16 mouse cellular contexts compared by ENCODE assay signal in the genomic region with DNA sequence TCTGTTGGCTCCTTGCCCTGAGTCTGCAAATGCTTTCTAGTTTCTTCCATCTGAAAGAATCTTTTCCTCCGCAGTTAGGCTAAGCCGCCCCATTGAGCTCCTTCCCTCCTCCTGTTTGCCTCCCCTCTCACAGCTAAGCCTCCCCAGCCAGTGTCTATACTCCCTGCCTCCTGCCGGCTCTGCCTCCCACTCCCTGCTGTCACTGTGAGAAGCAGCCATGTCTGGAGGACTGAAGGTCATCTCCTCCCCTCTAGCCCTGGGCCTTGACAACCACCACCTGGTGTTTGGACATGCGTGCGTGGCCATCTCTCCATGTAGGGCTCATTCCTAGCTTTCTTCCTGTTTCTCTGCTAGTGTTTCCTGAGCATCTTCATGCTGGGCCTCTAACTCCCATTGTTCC. TPM values are rescaled to one million over a fixed set of nuclear protein-coding genes. Genes with fewer than 3 reads are reported as not detected.
DNase-seq lines count a peak whose midpoint lies in the region; ATAC-seq and TF ChIP-seq lines count a peak whose summit lies in the region.
"Had no signal": no experiment of that assay in that cellular context is flagged by ENCODE, and none has a peak within 500 bp of the region (broad histone marks: within the 10 kb centered on the region; RNA-seq: fewer than 3 reads in every experiment).

No protein-coding gene starts in this region.

- H3K36me3 ChIP-seq in kidney, embryonic 14.5 days (ENCODE audit: control insufficient read depth, insufficient read depth, low read length) = no peaks in the 10 kb centered on the region
- H3K36me3 ChIP-seq in intestine, embryonic 16.5 days (ENCODE audit: control insufficient read depth, insufficient read depth, low read length) = no peaks in the 10 kb centered on the region
- H3K36me3 ChIP-seq: forebrain, embryonic 12.5 days; liver, embryonic 15.5 days; neural tube, embryonic 15.5 days had no signal

- no peaks in the 10 kb centered on the region for H3K27me3 ChIP-seq in kidney, embryonic 14.5 days (ENCODE audit: control insufficient read depth, insufficient read depth, low read length)
- peaks cover 7% of the 10 kb centered on the region; the same call in 1 of the 2 replicates for H3K27me3 ChIP-seq in intestine, embryonic 16.5 days (replicated peaks; ENCODE audit: control insufficient read depth, insufficient read depth, low read length)

- TF ChIP-seq POLR2A in brain, embryonic 14.5 days (IDR thresholded peaks at IDR 0.05; ENCODE audit: borderline replicate concordance, extremely low read depth, insufficient read depth, insufficient read length, poor library complexity, severe bottlenecking) = no peak

- no peak for DNase-seq in kidney, adult 9 months
- peak; percentile 22 for DNase-seq in brain, embryonic 14.5 days (ENCODE audit: low read depth)
- peak; percentile 18 for DNase-seq in lung, postnatal 25 days (ENCODE audit: low spot score)
- no peak for DNase-seq in testis, postnatal 14 days (ENCODE audit: low spot score)
- no peak for DNase-seq in adrenal gland, postnatal 4 days (ENCODE audit: low spot score in 2 of 2)
- DNase-seq: cerebellum, postnatal 25 days; gastrocnemius, postnatal 10 days; heart, postnatal 4 days; midbrain, embryonic 14.5 days had no signal

- no peak overlapping the region for H3K4me2 ChIP-seq in kidney, embryonic 14.5 days (replicated peaks; ENCODE audit: low read depth, low read length)
- no peak overlapping the region for H3K4me2 ChIP-seq in intestine, embryonic 16.5 days (ENCODE audit: low read depth, low read length)
- H3K4me2 ChIP-seq: forebrain, embryonic 12.5 days; liver, embryonic 15.5 days; neural tube, embryonic 15.5 days had no signal

- WGBS in kidney, embryonic 14.5 days = 40% methylated on average over 5 of the region's 5 CpGs
- 35% methylated on average over 5 of the region's 5 CpGs for WGBS in intestine, embryonic 16.5 days

- H3K27ac ChIP-seq in kidney, embryonic 14.5 days (ENCODE audit: low read depth, low read length) = peak overlapping the region; percentile 73; the same call in 1 of the 2 replicates
- peak overlapping the region; percentile 18; the same call in 1 of the 2 replicates for H3K27ac ChIP-seq in intestine, embryonic 16.5 days (ENCODE audit: low read length)
- H3K27ac ChIP-seq: forebrain, embryonic 12.5 days; liver, embryonic 15.5 days; neural tube, embryonic 15.5 days had no signal

- no peak overlapping the region for H3K9ac ChIP-seq in kidney, embryonic 14.5 days (ENCODE audit: low read depth, low read length)
- H3K9ac ChIP-seq in intestine, embryonic 16.5 days (ENCODE audit: low read depth, low read length) = no peak overlapping the region
- H3K9ac ChIP-seq: forebrain, embryonic 12.5 days; liver, embryonic 15.5 days; neural tube, embryonic 15.5 days had no signal

- ATAC-seq in kidney, embryonic 14.5 days (ENCODE audit: low FRiP score, low TSS enrichment) = peak; percentile 95
- ATAC-seq in intestine, embryonic 16.5 days = peak; percentile 56; the same call in 1 of the 2 replicates
- ATAC-seq: Patski had no signal

- peaks cover 6% of the 10 kb centered on the region; the same call in 1 of the 2 replicates for H3K4me1 ChIP-seq in kidney, embryonic 14.5 days (ENCODE audit: control insufficient read depth, insufficient read depth, low read length)
- H3K4me1 ChIP-seq in intestine, embryonic 16.5 days (ENCODE audit: control insufficient read depth, insufficient read depth, low read length) = peaks cover 6% of the 10 kb centered on the region
- H3K4me1 ChIP-seq: forebrain, embryonic 12.5 days; liver, embryonic 15.5 days; neural tube, embryonic 15.5 days had no signal

- no peak overlapping the region for H3K4me3 ChIP-seq in kidney, embryonic 14.5 days (ENCODE audit: low read length)
- H3K4me3 ChIP-seq in intestine, embryonic 16.5 days (ENCODE audit: low read length) = no peak overlapping the region
- H3K4me3 ChIP-seq: forebrain, embryonic 12.5 days; liver, embryonic 15.5 days; myocyte; neural tube, embryonic 15.5 days had no signal

- TF ChIP-seq CTCF in brain, embryonic 14.5 days (IDR thresholded peaks at IDR 0.05; ENCODE audit: borderline replicate concordance, extremely low read depth, insufficient read depth, insufficient read length) = no peak

- no peaks in the 10 kb centered on the region for H3K9me3 ChIP-seq in kidney, embryonic 14.5 days (ENCODE audit: control insufficient read depth, low read length)
- no peaks in the 10 kb centered on the region for H3K9me3 ChIP-seq in intestine, embryonic 16.5 days (ENCODE audit: control insufficient read depth, low read length)
- H3K9me3 ChIP-seq: forebrain, embryonic 12.5 days; liver, embryonic 15.5 days; neural tube, embryonic 15.5 days had no signal

RNA-seq across cellular contexts. Expression of a gene that starts 36.4 kb away (rescaled TPM):
- 45.0 and 59.4 TPM in 2 replicates for polyA plus RNA-seq in kidney, embryonic 14.5 days (2014; fragmentation: Nextera tagmentation; extraction: Ambion mirVana)
- 53.3 and 75.7 TPM in 2 replicates for polyA plus RNA-seq in brain, embryonic 14.5 days (2012; rRNA removed)
- polyA plus RNA-seq in intestine, embryonic 16.5 days (2015; fragmentation: Nextera tagmentation; extraction: Ambion mirVana) = 18.3 and 19.4 TPM in 2 replicates
- total RNA-seq in adrenal gland, postnatal 4 days (2021) = 100 to 1,000 TPM in 1 of 2 experiments, 10 to 100 TPM in 1; 92.4 to 101 TPM

Comparison
In these comparisons a context has a peak if more than half of its experiments do, and no peak if none do; other contexts are left out.
1. DNase-seq: peak in brain, embryonic 14.5 days (single experiment) and lung, postnatal 25 days (single experiment); none in kidney, adult 9 months (single experiment), testis, postnatal 14 days (single experiment) and adrenal gland, postnatal 4 days (0 of 2).